Mouse (Mus musculus) MEL (cell line): ENCODE results near the gene Copg2. TPM values are rescaled to one million over a fixed set of nuclear protein-coding genes. Genes with fewer than 3 reads are reported as not detected.

Source experiments
- DNase-seq: peaks from one replicate; pipeline ENCODE4 v3.0.0; 2011; ENCODE audit warnings: low read depth, low spot score
- H3K27ac ChIP-seq: 2 replicates; pipeline ENCODE4 v1.5.1; 2012; ENCODE audit warnings: low read depth, mild to moderate bottlenecking, control low read depth, low read length, moderate library complexity; ENCODE audit not compliant: control insufficient read depth
- H3K27me3 ChIP-seq, 2 experiments: fragments of 150-350 bp in 1 of 2; sonication (generic) in 1 of 2; 2 replicates each; pipeline ENCODE4 v1.6.1; 2012; ENCODE audit warnings: low read length in 2 of 2, mild to moderate bottlenecking in 2 of 2, improper control_type of control experiment in 1 of 2, moderate library complexity in 1 of 2; ENCODE audit not compliant: insufficient read depth in 2 of 2, control insufficient read depth in 1 of 2
- H3K36me3 ChIP-seq, 2 experiments: 2 replicates each; pipeline ENCODE4 v1.6.1; 2012 to 2014; ENCODE audit warnings: low read length in 2 of 2, improper control_type of control experiment in 1 of 2, inconsistent platforms in 1 of 2, mild to moderate bottlenecking in 1 of 2; ENCODE audit not compliant: insufficient read depth in 2 of 2, control insufficient read depth in 1 of 2
- H3K4me1 ChIP-seq, 2 experiments: fragments of 150-350 bp in 1 of 2; sonication (generic) in 1 of 2; 2 replicates each; pipeline ENCODE4 v1.6.1; 2012; ENCODE audit warnings: low read length in 2 of 2, improper control_type of control experiment in 1 of 2, mild to moderate bottlenecking in 1 of 2; ENCODE audit not compliant: insufficient read depth in 2 of 2, control insufficient read depth in 1 of 2
- H3K4me3 ChIP-seq, 2 experiments: fragments of 150-350 bp in 1 of 2; sonication (generic) in 1 of 2; 2 replicates each; pipeline ENCODE4 v1.5.1; 2012; ENCODE audit warnings: low read depth in 2 of 2, low read length in 2 of 2, mild to moderate bottlenecking in 2 of 2, moderate library complexity in 2 of 2, control low read depth in 1 of 2, improper control_type of control experiment in 1 of 2; ENCODE audit not compliant: control insufficient read depth in 1 of 2, insufficient read depth in 1 of 2
- H3K79me2 ChIP-seq: 2 replicates; pipeline ENCODE4 v1.6.1; 2012; ENCODE audit warnings: mild to moderate bottlenecking, low read length, moderate library complexity; ENCODE audit not compliant: control insufficient read depth, poor library complexity, insufficient read depth
- H3K9ac ChIP-seq: 2 replicates; pipeline ENCODE4 v1.6.1; 2012; ENCODE audit warnings: low read depth, mild to moderate bottlenecking, control low read depth, low read length, moderate library complexity; ENCODE audit not compliant: control insufficient read depth, poor library complexity, severe bottlenecking
- H3K9me3 ChIP-seq: fragments of 150-350 bp; sonication (generic); replicated peaks from 2 replicates; pipeline ENCODE4 v1.6.1; 2012; ENCODE audit warnings: mild to moderate bottlenecking, low read length, improper control_type of control experiment, moderate library complexity; ENCODE audit not compliant: insufficient read depth
- BHLHE40 ChIP-seq: IDR thresholded peaks from 2 replicates; pipeline ENCODE4 v1.6.1; 2012; ENCODE audit warnings: low read depth, mild to moderate bottlenecking, inconsistent platforms, low read length, improper control_type of control experiment, borderline replicate concordance
- CHD1 ChIP-seq: IDR thresholded peaks from 2 replicates; pipeline ENCODE4 v1.6.1; 2012; ENCODE audit warnings: low read depth, mild to moderate bottlenecking, inconsistent platforms, low read length, improper control_type of control experiment
- CHD2 ChIP-seq: IDR thresholded peaks from 2 replicates; pipeline ENCODE4 v1.6.1; 2011; ENCODE audit warnings: low read length, improper control_type of control experiment
- CTCF ChIP-seq, 3 experiments: IDR thresholded peaks in 2 of 3; conservative IDR thresholded peaks in 1 of 3; 2 replicates each; pipeline ENCODE4 v1.5.1; 2011 to 2012; ENCODE audit warnings: low read length in 3 of 3, low read depth in 2 of 3, mild to moderate bottlenecking in 2 of 3, improper control_type of control experiment in 1 of 3, inconsistent platforms in 1 of 3, mixed read lengths in 1 of 3, moderate library complexity in 1 of 3; ENCODE audit not compliant: control insufficient read depth in 1 of 3, insufficient read depth in 1 of 3, poor library complexity in 1 of 3, severe bottlenecking in 1 of 3
- EP300 ChIP-seq, 2 experiments: IDR thresholded peaks; 2 replicates each; pipeline ENCODE4 v1.6.1; 2011; ENCODE audit warnings: improper control_type of control experiment in 2 of 2, low read length in 2 of 2, low read depth in 1 of 2, mild to moderate bottlenecking in 1 of 2
- ETS1 ChIP-seq: IDR thresholded peaks from 2 replicates; pipeline ENCODE4 v1.6.1; 2012; ENCODE audit warnings: low read depth, mild to moderate bottlenecking, inconsistent platforms, low read length, improper control_type of control experiment, moderate library complexity
- GABPA ChIP-seq: IDR thresholded peaks from 2 replicates; pipeline ENCODE4 v1.6.1; 2012; ENCODE audit warnings: low read depth, mild to moderate bottlenecking, inconsistent platforms, low read length, improper control_type of control experiment, moderate library complexity
- GATA1 ChIP-seq: IDR thresholded peaks from 2 replicates; pipeline ENCODE4 v1.6.1; 2011; ENCODE audit warnings: low read depth, low read length, improper control_type of control experiment
- HCFC1 ChIP-seq: IDR thresholded peaks from 2 replicates; pipeline ENCODE4 v1.6.1; 2012; ENCODE audit warnings: low read depth, mild to moderate bottlenecking, inconsistent platforms, low read length, improper control_type of control experiment, moderate library complexity
- KAT2A ChIP-seq: conservative IDR thresholded peaks from 2 replicates; pipeline ENCODE4 v1.6.1; 2012; ENCODE audit warnings: low read depth, low read length, improper control_type of control experiment, inconsistent platforms
- MAFK ChIP-seq: IDR thresholded peaks from 2 replicates; pipeline ENCODE4 v1.6.1; 2011; ENCODE audit warnings: low read depth, mild to moderate bottlenecking, low read length, improper control_type of control experiment, borderline replicate concordance
- MAX ChIP-seq: IDR thresholded peaks from 2 replicates; pipeline ENCODE4 v1.6.1; 2011; ENCODE audit warnings: low read length, improper control_type of control experiment
- MAZ ChIP-seq: IDR thresholded peaks from 2 replicates; pipeline ENCODE4 v1.6.1; 2012; ENCODE audit warnings: low read depth, mild to moderate bottlenecking, inconsistent platforms, low read length, improper control_type of control experiment
- MEF2A ChIP-seq: IDR thresholded peaks from 2 replicates; pipeline ENCODE4 v1.6.1; 2014; ENCODE audit warnings: low read depth, mild to moderate bottlenecking, inconsistent platforms, low read length, improper control_type of control experiment; ENCODE audit not compliant: poor library complexity, insufficient replicate concordance, severe bottlenecking; ENCODE audit errors: extremely low read depth
- MXI1 ChIP-seq: IDR thresholded peaks from 2 replicates; pipeline ENCODE4 v1.6.1; 2011; ENCODE audit warnings: mild to moderate bottlenecking, low read depth, low read length, improper control_type of control experiment
- MYB ChIP-seq: IDR thresholded peaks from 2 replicates; pipeline ENCODE4 v1.6.1; 2011; ENCODE audit warnings: mild to moderate bottlenecking, low read depth, low read length, improper control_type of control experiment
- MYC ChIP-seq: IDR thresholded peaks from 2 replicates; pipeline ENCODE4 v1.6.1; 2011; ENCODE audit warnings: low read depth, mild to moderate bottlenecking, low read length, improper control_type of control experiment, moderate library complexity
- NRF1 ChIP-seq: IDR thresholded peaks from 2 replicates; pipeline ENCODE4 v1.6.1; 2014; ENCODE audit warnings: low read depth, mild to moderate bottlenecking, inconsistent platforms, low read length, improper control_type of control experiment, moderate library complexity; ENCODE audit not compliant: poor library complexity, insufficient read depth, severe bottlenecking
- RAD21 ChIP-seq: IDR thresholded peaks from 2 replicates; pipeline ENCODE4 v1.6.1; 2011; ENCODE audit warnings: mild to moderate bottlenecking, low read depth, low read length, improper control_type of control experiment
- RCOR1 ChIP-seq: IDR thresholded peaks from 2 replicates; pipeline ENCODE4 v1.6.1; 2012; ENCODE audit warnings: low read depth, mild to moderate bottlenecking, inconsistent platforms, low read length, improper control_type of control experiment
- SIN3A ChIP-seq: IDR thresholded peaks from 2 replicates; pipeline ENCODE4 v1.6.1; 2012; ENCODE audit warnings: low read length, improper control_type of control experiment, inconsistent platforms
- TAL1 ChIP-seq: IDR thresholded peaks from 2 replicates; pipeline ENCODE4 v1.6.1; 2012; ENCODE audit warnings: mild to moderate bottlenecking, inconsistent platforms, low read length, moderate library complexity, mixed read lengths
- TCF12 ChIP-seq: IDR thresholded peaks from 2 replicates; pipeline ENCODE4 v1.6.1; 2014; ENCODE audit warnings: low read depth, mild to moderate bottlenecking, inconsistent platforms, low read length, improper control_type of control experiment, moderate library complexity
- USF1 ChIP-seq: IDR thresholded peaks from 2 replicates; pipeline ENCODE4 v1.6.1; 2014; ENCODE audit warnings: low read depth, mild to moderate bottlenecking, inconsistent platforms, low read length, improper control_type of control experiment, moderate library complexity
- USF2 ChIP-seq, 2 experiments: IDR thresholded peaks; 2 replicates each; pipeline ENCODE4 v1.6.1; 2011 to 2012; ENCODE audit warnings: improper control_type of control experiment in 2 of 2, low read length in 2 of 2, borderline replicate concordance in 1 of 2, inconsistent platforms in 1 of 2, low read depth in 1 of 2, mild to moderate bottlenecking in 1 of 2; ENCODE audit not compliant: insufficient read depth in 1 of 2
- ZC3H11A ChIP-seq: IDR thresholded peaks from 2 replicates; pipeline ENCODE4 v1.6.1; 2012; ENCODE audit warnings: low read depth, mild to moderate bottlenecking, inconsistent platforms, low read length, improper control_type of control experiment
- ZKSCAN1 ChIP-seq: IDR thresholded peaks from 2 replicates; pipeline ENCODE4 v1.6.1; 2012; ENCODE audit warnings: low read depth, mild to moderate bottlenecking, inconsistent platforms, low read length, improper control_type of control experiment, moderate library complexity
- ZMIZ1 ChIP-seq: IDR thresholded peaks from 2 replicates; pipeline ENCODE4 v1.6.1; 2012; ENCODE audit warnings: low read depth, mild to moderate bottlenecking, inconsistent platforms, low read length, improper control_type of control experiment, moderate library complexity
- ZNF384 ChIP-seq: IDR thresholded peaks from 2 replicates; pipeline ENCODE4 v1.6.1; 2012; ENCODE audit warnings: low read depth, mild to moderate bottlenecking, inconsistent platforms, low read length, improper control_type of control experiment
- polyA plus RNA-seq, 2 experiments: library from polyadenylated mRNA; stranded (reverse) in 1 of 2; unstranded in 1 of 2; fragments of >175 nt in 1 of 2; fragments of >200 nt in 1 of 2; gene quantifications; 2 replicates each; pipeline versions ENCODE4 v1.2.1 to v1.2.4; 2012; ENCODE audit warnings: low replicate concordance in 2 of 2, low read depth in 1 of 2; ENCODE audit not compliant: insufficient read length in 2 of 2, insufficient read depth in 1 of 2, missing spikeins in 1 of 2
- total RNA-seq: library from RNA; depleted of rRNA; stranded (reverse); fragments of 300-350 nt; gene quantifications from 2 replicates; pipeline ENCODE4 v1.2.3, GENCODE M21; 2012

Copg2 gene
- total and polyA plus RNA-seq, 3 experiments: 14.8 to 20.3 TPM; not detected in 1

DNA sequence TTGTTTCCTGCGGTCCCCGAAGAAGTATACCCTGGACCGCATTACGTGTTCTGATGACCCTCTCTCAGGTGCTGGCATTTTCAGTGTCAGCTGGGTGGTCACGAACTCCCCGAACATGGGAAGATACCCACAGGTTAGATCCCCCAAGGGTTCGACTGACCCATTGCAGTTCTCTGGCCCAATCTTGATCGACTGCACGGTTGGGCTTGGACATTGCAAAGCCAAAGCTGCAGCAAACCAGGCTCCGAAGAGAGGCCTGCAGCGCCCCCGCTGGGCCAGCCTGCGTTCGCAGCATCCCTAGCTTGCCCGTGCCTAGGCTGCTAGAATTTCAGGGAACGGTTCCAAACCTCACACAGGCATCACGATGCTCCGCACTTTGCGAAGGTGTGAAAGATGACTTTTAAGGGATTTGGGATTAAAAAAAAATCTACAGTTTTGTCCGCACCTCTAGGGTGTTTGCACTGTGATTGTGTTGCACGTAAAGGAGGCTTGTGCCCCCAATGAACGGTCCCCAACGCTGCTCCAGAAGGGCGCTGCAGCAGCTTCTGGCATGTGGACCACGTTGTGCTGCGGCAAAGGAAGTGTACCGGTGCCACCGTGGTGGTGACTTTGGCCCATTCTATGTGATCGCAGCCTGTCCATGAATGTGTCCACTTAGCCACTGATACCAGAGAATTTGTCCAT lies 159.6 kb downstream of the Copg2 start:
- no peaks in the 10 kb centered on the region for H3K79me2 ChIP-seq
- H3K9ac ChIP-seq: no peak overlapping the region
- peaks cover 0 to 2% of the 10 kb centered on the region in 2 experiments; a peak in 1 of 4 replicates for H3K36me3 ChIP-seq
- no peak for TF ChIP-seq CHD2
- TF ChIP-seq NRF1: no peak
- no peak for TF ChIP-seq TAL1
- no peak for TF ChIP-seq MEF2A
- TF ChIP-seq GABPA: no peak
- no peak for TF ChIP-seq USF1
- no peak for TF ChIP-seq MXI1
- TF ChIP-seq ZKSCAN1: no peak
- no peak for TF ChIP-seq USF2 (IDR thresholded peaks at IDR 0.05; ENCODE audit: borderline replicate concordance in 1 of 2, insufficient read depth in 1 of 2, low read depth in 1 of 2, low read length in 2 of 2)
- TF ChIP-seq KAT2A: no peak
- TF ChIP-seq ZMIZ1: no peak
- TF ChIP-seq MYC: no peak
- TF ChIP-seq RCOR1: no peak
- no peak for TF ChIP-seq CTCF (IDR thresholded peaks at IDR 0.05 in 2 of 3, conservative IDR thresholded peaks at IDR 0.05 in 1 of 3; ENCODE audit: control insufficient read depth in 1 of 3, insufficient read depth in 1 of 3, low read depth in 2 of 3, low read length in 3 of 3, poor library complexity in 1 of 3, severe bottlenecking in 1 of 3)
- TF ChIP-seq RAD21: no peak
- no peak for TF ChIP-seq MAZ
- no peak for TF ChIP-seq CHD1
- H3K27me3 ChIP-seq: no peaks in the 10 kb centered on the region; a peak in 1 of 4 replicates
- H3K4me1 ChIP-seq: no peaks in the 10 kb centered on the region; a peak in 1 of 4 replicates
- no peak overlapping the region for H3K27ac ChIP-seq
- no peak overlapping the region for H3K4me3 ChIP-seq
- DNase-seq: no peak
- no peaks in the 10 kb centered on the region for H3K9me3 ChIP-seq

DNA sequence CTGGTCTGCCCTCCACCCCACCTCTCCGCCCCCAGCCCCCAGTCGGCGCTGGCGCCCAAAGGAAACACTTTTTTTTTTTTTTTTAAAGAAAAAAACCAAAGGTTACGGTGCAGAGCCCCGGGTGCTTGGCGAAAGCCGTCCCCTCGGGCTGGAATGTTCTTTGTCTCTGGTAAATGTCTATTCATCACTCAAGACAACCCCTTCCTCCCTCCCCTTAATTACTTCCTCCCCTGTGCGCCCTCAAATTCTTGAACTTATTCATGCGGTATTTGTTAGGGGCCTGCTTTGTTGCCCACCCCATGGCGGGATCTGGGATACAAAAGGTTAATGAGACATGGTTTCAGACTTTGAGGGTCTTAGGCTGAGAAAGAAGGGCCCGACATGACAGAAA lies 160.2 kb downstream of the Copg2 start:
- no peaks in the 10 kb centered on the region; a peak in 1 of 4 replicates for H3K27me3 ChIP-seq

More for the DNA sequence above, 160.2 kb downstream of the Copg2 start:
- Histone ChIP-seq H3K79me2 (no peaks in the 10 kb centered on the region), H3K36me3 (peaks cover 0 to 2% of the 10 kb centered on the region in 2 experiments; a peak in 1 of 4 replicates), H3K9ac (no peak overlapping the region), H3K4me1 (no peaks in the 10 kb centered on the region; a peak in 1 of 4 replicates), H3K4me3 (no peak overlapping the region), H3K9me3 (no peaks in the 10 kb centered on the region), H3K27ac (no peak overlapping the region)
- TF ChIP-seq ZC3H11A: no peak
- TF ChIP-seq MYB: no peak
- TF ChIP-seq BHLHE40: no peak
- no peak for TF ChIP-seq ETS1
- TF ChIP-seq ZKSCAN1: no peak
- no peak for TF ChIP-seq NRF1
- TF ChIP-seq RCOR1: no peak
- no peak for TF ChIP-seq SIN3A
- no peak for TF ChIP-seq MAFK
- TF ChIP-seq GATA1: no peak
- no peak for TF ChIP-seq CHD1
- TF ChIP-seq RAD21: no peak
- no peak for TF ChIP-seq HCFC1
- no peak for TF ChIP-seq EP300 (IDR thresholded peaks at IDR 0.05; ENCODE audit: low read depth in 1 of 2, low read length in 2 of 2)
- TF ChIP-seq TCF12: no peak
- no peak for TF ChIP-seq ZNF384
- TF ChIP-seq ZMIZ1: no peak
- no peak for TF ChIP-seq MAX
- no peak for DNase-seq
